Mouse (Mus musculus) testis, adult 2 months (tissue): ENCODE data around the gene Rfx5.

Experiments used
- CTCF ChIP-seq: fragments of 200-500 bp; IDR thresholded peaks from 2 replicates; pipeline ENCODE4 v1.5.1; 2012; ENCODE audit warnings: low read depth, mild to moderate bottlenecking, inconsistent platforms, low read length, moderate library complexity; ENCODE audit not compliant: control insufficient read depth, insufficient read depth, insufficient replicate concordance
- POLR2A ChIP-seq: fragments of 200-500 bp; IDR thresholded peaks from 2 replicates; pipeline ENCODE4 v1.6.1; 2012; ENCODE audit warnings: low read depth, mild to moderate bottlenecking, inconsistent platforms, low read length, moderate library complexity; ENCODE audit not compliant: control insufficient read depth

DNA sequence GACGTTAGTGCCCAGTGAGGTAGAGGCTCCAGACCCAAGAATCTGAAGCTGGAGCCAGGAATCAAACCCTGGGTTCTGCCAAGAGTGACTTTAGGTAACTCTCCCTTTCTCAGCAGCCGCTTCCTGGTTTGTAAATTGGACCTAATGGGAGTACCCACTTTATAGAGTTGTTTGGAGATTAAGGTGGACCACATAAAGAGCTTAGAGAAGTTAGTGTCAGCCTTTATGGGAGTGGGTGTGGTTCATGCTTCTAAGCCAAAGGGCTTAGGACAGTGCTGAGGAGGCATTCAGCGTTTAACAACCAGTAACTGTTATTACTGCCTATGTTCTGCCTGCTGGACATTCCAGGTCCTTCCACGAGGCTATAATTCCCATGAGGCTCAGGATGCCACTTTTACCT is 35.0 kb upstream of the Rfx5 start:
- TF ChIP-seq POLR2A (no peak), CTCF (no peak)
